Mouse (Mus musculus) natural killer cell, adult 2 months (primary cell): ENCODE measurements around the gene Ppa2.

Experiments
- DNase-seq, 2 experiments: peaks; one replicate each; pipeline ENCODE4 v3.0.0; 2022; ENCODE audit warnings: low spot score in 2 of 2

The Ppa2 gene

DNA sequence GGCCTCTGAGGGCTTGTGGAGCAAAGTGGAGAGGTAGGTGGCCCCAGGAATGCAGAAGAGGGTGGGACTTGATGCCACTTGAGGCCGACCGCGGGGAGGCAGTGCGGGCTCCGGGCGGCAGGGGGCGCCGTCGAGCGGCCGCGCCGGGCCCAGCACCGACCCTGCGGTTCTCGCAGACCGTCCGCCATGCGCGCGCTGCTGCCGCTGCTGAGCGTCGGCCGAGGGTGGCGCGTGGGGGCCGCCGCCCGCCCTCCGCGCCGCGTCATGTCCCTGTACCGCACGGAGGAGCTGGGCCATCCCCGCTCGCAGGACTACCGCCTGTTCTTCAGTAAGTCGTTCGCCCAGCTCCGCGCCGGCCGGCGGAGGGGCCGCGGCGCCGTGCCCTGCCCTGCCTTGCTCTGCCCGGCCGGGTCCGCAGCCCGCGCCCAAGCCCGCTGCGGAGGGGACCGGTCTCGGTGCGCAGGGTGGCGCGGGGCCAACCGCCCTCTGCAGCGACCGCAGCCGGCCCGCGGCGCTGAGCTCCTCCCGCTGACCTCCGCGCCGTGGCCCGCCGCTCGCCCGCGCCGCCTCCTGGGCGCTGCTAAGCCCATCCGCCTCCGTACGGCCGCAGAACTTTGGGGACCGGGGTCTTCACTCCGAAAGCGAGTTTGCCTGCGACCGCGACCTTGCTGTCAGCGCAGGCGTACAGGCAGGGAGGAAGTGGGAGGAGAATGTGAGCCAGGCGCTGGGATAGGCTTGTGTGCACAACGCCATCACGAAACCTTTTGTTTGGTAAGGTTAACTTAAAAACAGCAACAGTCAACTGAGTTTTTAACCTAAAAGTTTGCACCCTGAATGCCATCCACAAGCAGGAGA is at the start of gene Ppa2:
TSS of gene Ppa2 (plus strand) at position 157 of the 855 bp plus-strand sequence.
- DNase-seq = peak; percentile 67 to 78

DNA sequence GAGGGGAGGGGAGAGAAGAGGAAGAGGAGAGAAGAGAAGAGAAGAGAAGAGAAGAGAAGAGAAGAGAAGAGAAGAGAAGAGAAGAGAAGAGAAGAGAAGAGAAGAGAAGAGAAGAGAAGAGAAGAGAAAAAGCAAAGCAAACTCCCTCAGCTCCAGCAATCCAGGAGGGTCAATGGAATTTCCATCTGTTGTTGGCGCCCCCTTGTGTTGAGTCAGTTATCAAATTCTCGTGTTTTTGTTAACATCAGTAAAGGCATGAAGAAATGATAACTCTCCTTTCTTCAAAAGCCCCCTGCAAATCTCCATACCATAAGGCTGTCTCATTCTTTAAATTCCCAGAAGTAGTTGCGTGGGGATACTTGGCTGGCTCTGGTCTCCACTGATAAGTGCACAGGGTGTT is 38.0 kb upstream of the Ppa2 start:
- DNase-seq = peak; percentile 19 to 29

DNA sequence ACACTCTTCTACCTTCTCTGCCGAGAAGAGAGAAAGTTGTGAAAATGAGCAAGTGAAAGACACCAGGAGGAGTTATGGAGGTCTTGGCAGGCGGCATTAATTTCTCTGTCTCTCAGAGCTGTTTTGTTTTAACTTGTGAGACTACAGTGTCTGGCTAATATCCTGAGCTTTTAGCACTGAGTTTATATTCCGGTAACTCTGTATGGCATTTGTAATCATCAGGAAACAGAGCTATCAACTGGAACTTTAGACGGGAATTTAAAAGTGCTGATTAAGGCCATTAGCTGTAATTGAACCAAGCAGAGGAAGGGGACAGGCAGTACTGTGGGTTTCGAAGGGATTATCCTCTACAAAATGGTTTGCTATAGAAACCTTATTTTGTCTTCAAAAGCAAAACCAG is 25.3 kb upstream of the Ppa2 start:
- DNase-seq = no peak

DNA sequence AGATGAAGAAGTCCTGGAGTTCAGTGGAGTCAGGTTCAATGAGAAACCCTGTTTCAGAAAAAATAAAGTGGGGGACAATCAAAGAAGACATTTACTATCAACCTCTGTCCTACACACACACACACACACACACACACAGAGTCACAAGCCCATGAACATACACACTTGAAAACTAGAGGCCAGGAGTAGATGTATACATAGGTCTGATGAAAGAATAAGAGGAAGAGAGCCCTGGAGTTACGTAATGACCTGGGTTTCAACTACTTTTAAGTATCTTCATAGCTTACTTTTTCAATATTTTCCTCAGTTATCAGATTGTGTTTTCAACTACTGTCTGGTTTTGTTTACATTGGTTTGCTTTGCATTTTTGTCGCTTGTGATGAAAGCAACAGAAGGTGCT is 21.1 kb upstream of the Ppa2 start:
- no peak for DNase-seq

DNA sequence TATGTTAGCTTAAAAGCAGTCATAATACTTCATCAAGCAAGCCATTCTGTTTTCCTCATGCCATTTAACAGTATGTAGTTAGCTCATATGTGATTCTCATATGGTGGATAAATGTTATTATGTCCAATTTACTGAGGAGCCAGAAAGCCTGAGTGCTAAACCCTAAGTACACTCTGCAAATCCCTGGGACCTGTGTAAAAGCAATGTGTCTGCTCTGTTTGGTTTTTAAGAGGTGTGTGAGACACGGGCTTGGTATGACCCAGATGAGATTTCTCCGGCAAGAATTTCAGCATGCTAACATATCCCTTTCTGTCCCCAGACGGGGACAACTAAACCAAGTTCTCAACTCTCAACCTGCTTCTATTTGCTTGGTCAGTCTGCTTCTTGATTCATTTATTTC is 5.6 kb upstream of the Ppa2 start:
- DNase-seq = no peak

DNA sequence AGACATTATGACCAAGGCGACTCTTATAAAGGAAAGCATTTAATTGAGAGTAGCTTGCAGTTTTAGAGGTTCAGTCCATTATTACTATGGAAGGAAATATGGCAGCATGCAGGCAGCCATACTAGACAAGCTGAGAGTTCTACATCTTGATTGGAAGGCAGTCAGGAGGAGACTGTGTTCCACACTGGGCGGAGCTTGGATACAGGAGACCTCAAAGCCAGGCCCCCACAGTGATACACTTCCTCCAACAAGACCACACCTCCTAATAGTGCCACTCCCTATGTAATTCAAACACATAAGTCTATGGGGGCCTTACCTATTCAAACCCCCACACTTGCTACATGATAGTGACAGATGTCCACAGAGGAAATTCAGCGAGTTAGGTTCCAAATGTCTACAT is 1.5 kb upstream of the Ppa2 start:
- no peak for DNase-seq

DNA sequence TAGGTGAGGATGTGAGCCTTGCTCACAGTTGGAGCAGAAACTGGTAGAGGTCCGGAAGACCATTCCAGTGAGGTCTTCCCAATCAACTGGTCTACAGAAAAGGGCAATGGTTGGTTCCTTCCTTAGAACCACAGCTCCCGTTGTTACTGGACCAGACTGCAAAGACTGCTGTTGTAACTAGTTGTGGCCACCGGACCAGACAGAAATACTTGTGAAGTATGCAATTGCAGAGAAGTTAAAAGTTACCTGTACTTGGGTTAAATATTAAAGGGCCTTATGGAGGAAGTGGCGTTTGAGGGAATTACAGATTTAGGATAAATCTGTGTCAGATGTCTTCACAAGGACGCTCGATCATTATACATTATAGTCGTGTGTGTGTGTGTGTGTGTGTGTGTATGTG is 551 bp upstream of the Ppa2 start:
- no peak for DNase-seq

DNA sequence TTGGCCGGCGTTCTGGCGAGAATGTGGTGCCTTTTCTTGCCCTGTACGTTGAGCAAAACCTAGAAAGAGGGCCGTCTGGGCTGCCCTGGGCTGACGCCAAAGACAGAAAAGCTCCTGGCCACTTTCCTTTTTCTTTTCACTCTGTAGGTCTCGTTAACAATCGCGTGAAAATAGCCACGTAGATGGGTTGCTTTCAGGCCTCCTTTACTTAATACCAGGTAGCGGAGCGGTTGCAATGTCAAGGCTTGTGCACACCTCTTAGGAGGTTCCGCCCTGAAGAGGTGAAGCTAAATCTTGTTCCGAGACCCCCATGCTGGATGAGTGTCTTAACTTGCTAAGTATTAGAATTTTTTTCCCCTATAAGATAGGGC is 884 bp downstream of the Ppa2 start:
- no peak for DNase-seq

DNA sequence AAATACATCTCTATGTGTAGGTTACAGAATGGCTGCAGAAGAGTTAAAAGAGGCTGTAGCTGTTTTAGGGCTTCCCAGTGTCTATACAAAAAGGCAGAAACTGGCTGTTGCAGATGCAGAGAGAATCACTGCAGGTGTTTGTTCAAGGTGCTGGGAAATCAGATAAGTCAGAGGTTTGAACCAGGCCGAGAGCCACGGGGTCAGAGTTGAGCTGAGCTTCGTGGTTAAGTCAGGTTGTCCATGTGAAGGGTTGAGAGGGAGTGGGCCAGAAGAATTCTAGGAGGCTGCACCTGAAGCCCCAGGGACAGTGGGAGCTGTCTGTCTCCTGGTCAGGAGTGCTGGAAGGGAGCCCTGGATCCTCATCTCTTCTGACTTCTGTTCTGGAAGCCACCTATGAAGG is 2.4 kb downstream of the Ppa2 start:
- DNase-seq = no peak

DNA sequence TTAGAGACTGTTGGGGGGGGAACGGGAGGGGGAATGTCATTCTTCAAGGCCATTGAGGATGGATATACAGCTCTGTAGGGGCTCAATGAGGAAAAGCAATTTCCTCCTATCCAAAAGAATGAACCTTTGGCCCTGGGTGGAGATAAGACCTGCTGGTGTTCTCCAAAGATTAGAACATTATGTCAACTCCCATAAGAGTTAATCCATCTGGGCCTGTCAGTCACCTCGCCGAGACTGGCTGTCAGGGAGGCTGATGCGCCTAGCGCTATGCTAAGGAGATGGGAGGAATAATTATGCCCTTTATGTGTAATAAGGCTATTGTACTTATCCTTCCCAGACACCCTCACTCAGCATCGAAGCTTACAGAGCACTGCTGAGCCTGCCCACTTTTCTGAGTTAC is 2.9 kb downstream of the Ppa2 start:
- DNase-seq = no peak

DNA sequence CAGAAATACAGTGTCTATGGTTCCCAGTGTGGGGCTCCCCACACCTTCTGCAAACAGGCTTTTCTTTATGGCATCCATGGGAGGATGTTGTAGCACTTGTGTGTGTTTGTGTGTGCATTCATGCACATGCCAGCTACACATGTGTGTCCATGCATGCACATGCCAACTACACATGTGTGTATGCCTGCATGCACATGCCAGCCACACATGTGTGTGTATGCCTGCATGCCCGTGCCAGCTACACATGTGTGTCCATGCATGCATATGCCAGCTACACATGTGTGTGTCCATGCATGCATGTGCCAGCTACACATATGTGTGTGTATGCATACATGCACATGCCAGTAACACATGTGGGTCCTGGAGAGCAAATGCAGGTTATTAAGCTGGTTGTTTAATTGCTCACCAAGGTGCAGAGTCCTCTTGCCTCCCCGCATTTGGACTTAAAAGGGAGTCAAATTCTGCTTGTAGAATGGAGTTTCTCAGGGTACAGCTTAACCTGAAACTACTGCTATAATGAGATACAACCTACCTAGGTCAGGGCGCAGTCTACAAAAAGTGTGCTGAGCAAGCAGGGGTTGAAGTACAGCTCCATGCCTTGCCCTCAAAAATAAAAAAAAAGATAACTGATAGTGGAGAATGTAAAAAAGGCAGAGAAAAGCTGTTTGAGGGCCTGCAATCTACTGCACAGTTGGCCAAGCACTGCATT is 3.7 kb downstream of the Ppa2 start:
- no peak for DNase-seq

DNA sequence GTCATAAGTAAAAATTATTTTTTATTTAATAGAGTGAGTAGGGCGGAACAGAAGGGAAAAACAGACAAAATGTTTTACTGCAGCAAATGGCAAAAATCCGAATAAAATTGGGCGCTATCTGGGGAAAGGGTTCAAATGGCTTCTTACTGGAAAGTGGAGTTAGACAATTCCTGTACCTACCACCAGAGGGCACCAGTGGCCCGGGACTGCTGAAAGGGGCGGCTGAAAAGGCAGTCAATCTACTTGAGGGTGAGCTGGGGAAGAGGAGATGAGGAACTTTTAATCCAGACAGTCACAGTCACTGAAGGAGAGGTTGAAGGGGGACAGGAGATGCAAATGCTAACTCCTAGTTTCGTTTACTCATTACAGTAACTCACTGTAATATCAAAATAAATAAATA is 4.6 kb downstream of the Ppa2 start:
- peak; percentile 63 to 77 for DNase-seq

DNA sequence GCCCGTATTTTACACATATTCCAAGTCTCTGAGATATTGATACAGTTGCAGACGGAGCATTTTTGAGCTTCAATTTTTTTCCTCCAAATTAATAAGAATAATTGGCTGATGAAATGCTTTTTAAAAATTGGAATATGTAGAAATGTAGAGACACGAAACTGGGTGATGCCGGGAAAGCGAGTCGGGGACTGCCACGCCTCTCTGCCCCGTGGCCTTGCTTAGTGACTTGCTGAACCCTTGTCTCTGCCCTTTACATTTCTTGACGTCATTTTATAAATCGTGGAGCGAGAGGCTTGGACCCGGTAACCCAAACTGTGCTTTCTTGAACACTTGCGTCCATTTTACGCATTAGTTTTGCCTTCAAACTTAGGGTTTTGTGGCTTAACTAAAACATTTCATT is 5.1 kb downstream of the Ppa2 start:
- DNase-seq = no peak

DNA sequence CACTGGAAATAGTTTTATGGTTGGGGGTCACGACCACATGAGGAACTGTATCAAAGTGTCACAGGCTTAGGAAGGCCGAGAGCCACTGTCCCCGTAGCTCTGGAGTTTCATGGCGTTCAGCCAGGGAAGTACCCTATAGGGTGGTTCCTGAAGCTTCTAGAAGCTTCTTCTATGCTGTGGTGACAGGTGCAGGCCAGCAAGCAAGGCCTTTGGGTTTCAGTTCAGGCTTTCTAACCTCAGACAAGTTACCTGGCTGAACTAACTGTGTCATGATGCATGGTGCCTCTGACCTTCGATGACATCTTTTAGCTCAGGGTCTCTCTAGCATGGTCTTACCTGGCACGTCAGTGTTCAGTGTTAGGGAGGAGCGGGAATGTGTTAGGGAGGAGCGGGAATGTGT is 5.7 kb downstream of the Ppa2 start:
- DNase-seq = no peak

DNA sequence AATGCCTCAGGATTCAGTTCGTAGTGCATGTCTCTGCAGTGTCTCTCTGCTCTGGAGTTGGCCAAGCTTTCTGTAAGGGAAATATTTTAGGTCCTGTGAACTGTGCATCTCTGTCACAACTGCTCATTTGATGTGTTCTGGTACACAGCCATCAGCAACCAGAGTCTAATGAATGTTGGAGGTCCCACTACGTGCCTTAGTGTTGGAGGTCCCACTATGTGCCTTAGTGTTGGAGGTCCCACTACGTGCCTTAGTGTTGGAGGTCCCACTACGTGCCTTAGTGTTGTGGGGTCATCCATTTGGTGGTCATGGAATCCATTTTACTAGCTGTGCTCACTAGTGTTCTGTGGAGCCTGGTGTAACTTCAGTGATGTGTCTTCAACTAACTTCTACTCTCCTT is 7.9 kb downstream of the Ppa2 start:
- no peak for DNase-seq

DNA sequence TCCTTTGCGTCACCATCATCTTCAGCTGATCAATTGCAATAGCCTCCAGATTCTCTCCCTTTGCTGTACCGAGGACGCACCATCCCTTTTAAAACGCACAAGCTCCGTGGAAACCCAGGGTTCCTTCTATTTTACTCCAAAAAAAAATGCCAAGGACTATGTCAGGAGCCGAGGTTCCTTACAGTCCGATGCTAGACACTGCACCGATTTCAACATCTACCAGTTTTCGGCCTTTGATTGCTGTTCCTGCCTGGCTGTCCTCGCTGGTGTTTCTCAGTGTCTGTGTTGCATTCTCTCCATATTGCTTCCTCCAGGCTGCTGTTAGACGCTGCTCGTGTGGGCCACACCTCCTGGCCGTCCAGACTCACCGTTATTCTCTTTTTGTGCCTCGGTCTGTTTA is 8.7 kb downstream of the Ppa2 start:
- no peak for DNase-seq

DNA sequence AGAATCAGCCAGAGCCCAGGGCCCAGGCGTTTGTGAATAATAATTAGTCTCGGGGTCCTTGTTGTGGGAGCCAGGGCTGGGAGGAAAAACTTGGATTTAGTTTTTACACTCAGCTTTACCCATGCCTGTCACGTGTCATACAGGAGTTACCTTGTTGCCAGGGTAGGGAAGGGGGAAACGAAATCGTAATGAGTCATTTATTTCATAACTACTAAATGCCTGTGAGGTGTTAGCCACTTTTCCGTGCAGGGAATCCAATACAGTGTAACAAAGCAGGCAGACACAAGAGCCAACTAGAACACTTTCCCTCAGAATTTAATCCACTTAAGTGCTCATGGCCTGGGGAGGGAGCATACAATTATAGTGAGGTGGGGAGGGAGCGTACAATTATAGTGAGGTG is 9.9 kb downstream of the Ppa2 start:
- DNase-seq = no peak

DNA sequence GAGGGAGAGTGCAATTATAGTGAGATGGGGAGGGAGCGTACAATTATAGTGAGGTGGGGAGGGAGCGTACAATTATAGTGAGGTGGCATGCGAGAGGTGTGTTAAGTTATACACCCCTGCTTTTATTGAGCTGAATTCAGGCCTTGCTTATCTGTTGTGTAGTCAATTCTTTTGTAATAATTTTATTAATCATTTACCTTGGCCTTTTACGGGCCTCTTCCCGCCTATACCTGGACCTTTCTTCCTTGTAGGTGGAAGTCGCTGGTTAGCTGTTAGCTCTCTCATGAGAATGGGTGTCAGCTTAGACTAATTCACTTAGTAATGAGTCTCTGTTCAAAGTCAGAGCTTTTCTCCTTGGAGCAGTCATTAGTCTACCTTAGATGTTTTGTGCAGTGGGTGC is 10.4 kb downstream of the Ppa2 start:
- DNase-seq = no peak

DNA sequence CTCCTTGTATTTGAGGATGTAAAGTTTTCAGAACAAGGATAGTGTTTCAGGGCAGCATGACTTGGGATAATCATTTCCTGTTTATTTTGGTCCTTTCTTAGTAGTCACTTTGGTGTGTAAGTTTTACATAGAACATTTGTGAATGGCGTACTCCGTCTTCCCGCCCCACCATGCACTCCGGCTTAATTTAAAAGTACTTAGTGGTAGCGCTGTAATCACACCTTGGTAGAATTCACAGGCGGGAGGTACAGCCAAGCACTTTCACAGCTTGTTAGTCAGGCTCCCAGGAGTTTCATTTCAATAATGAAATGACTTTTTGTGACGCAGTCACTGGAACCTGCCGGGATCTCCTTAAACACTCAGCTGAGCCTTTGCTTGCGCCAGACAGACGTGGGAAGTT is 12.0 kb downstream of the Ppa2 start:
- no peak for DNase-seq

DNA sequence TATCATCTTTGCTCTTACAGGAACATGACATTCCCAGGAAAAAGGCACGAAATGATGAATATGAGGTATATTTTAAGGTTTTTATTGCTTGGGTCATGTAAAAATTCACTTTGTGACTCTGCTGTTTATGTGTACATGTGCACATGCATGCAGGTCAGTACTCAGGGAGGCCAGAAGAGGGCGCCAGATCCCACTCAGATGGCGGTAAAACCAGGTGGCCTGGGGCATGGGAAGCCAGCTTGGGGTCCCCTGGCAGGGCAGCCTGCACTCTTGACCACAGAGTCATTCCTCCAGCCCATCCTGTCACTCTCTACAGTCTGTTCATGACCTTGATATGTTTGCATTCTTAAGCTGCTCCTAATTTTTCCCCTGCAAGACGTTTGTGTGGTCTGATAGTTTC is 12.6 kb downstream of the Ppa2 start:
- peak in 1 of 2 experiments; percentile 33 for DNase-seq

DNA sequence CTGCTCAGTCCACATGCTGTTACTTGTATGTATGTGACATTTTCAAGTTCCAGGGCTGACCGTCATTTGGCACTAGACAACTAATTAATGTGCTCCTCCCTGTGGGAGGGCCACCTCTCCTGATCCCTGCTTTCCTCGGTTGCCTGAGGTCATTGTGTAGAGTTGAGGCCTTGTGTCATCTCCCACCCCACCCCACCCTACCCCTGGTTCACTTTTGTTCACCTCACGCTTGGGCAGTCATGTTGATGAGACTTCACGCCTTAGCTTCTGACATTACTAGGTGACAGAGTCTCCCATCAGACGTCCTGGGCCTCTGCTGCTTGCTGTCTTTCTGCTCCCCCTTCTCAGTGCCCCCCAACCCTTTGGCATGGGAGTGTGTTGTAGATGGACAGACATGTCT is 15.2 kb downstream of the Ppa2 start:
- DNase-seq = no peak

DNA sequence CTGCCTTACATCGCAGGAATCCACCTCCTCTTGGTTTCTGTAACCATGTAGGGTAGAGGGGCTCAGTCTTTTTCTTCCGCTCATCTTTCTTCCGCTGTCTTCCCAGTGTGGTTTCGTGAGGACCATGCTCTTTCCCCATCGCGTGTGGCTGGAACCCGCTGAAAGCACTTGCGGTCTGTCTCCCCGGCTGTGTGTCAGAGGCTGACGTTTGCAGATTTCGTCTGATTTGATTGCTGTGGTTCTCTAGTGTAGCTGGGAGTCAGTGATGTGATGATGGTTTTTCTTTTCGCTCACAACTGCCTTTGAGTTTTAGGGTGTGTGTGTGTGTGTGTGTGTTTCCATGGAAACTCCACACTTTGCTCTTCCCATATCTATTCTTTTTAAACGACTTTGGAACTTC is 18.6 kb downstream of the Ppa2 start:
- no peak for DNase-seq

DNA sequence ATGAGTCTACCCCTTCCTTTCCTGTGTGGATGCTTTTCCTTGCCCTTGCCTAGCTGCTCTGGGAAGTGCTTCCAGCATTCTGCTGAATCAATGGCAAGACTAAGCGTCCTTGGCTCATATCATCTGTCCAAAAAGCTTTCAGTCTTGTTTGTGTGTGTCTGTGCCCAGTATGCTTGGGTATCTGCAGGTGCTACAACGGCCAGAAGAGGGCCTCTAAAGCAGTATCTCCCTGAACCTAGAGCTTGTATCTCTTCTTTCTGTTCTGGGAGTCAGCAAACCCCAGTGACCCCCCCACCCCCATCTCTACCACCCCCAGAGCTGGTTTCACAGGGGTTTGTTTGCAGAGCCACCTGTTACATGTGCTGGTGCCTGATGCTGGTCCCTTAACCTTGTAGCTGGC is 19.5 kb downstream of the Ppa2 start:
- DNase-seq = no peak
